Mouse (Mus musculus): ENCODE measurements at regions not wholly inside any gene's neighbourhood (a gene's known extent, or its start where the extent isn't known, plus 50 kb on each side); places are given as distances from the start of the nearest gene placed in this dataset.

GRCm38 (mm10) chr12:6042326-6042725 lies 666.8 kb upstream of the Klhl29 start:
- TF ChIP-seq CTCF (IDR thresholded peaks at IDR 0.05; ENCODE audit: low read depth) (no peak), EP300 (optimal IDR thresholded peaks at IDR 0.05) (no peak)

Data from stomach, postnatal 0 days (tissue).